Mouse (Mus musculus): ENCODE results near the gene Anapc13.

DNA sequence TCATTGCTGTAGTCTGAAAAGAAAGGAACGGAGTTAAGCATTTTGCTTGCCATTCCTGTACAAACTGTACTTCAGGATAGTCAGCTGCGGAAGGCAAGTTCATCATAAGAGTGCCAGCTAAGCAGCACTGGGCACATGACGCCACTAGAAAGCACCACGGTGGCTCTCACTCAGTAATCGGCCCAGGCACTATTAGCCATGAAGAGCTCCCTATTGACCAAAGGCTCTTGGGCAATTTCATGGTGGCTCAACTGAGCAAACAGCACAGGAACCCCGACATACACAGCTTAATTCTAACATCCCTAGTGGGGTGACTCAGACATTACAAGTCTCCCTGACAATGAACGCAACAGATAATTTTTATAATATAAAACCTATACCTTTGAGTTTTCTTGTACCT lies 2.5 kb upstream of the Anapc13 start:
- TF ChIP-seq CTCF (IDR thresholded peaks at IDR 0.05; ENCODE audit: insufficient read depth, low read length) (no peak), POLR2A (IDR thresholded peaks at IDR 0.05; ENCODE audit: borderline replicate concordance, extremely low read depth, low read depth, low read length) (no peak)

Measured in lung, adult 2 months (tissue).